Mouse (Mus musculus) C2C12 (cell line): ENCODE results near the gene Ccser2.

Source experiments
- CEBPB ChIP-seq: IDR thresholded peaks from one replicate; pipeline ENCODE4 v1.6.1; 2011; ENCODE audit warnings: low read depth, mild to moderate bottlenecking, control low read depth, moderate library complexity
- CTCF ChIP-seq: IDR thresholded peaks from one replicate; pipeline ENCODE4 v1.5.1; 2011; ENCODE audit not compliant: control insufficient read depth, insufficient read depth, insufficient read length
- MAX ChIP-seq: IDR thresholded peaks from one replicate; pipeline ENCODE4 v1.6.1; 2011; ENCODE audit warnings: mild to moderate bottlenecking, control low read depth
- MYOD1 ChIP-seq: IDR thresholded peaks from one replicate; pipeline ENCODE4 v1.6.1; 2011; ENCODE audit warnings: low read depth; ENCODE audit not compliant: control insufficient read depth, insufficient read length
- USF1 ChIP-seq: IDR thresholded peaks from one replicate; pipeline ENCODE4 v1.6.1; 2011; ENCODE audit warnings: low read depth, mild to moderate bottlenecking, control low read depth, moderate library complexity

DNA sequence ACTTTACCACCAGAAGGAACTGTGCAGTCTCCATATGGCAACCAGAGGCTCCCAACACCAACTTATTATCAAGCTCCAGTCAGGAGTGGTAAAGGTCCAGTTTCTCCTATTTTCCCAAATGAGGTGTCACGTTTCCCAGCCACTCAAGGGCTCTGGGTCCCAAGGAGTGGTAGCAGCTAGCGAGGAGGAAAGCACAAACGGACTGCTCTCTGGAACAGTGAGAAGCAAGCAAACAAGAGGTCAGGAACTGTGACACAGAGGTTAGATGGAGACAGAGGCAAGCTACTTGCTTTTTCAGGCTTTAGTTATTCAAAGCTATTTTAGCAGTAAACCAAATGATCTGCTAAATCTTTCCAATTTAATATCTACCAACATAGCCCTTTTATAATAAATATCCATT, 3.2 kb downstream of the Ccser2 start:
- TF ChIP-seq CTCF (no peak), CEBPB (no peak), MAX (no peak), USF1 (no peak), MYOD1 (no peak)
